In the genomic region with DNA sequence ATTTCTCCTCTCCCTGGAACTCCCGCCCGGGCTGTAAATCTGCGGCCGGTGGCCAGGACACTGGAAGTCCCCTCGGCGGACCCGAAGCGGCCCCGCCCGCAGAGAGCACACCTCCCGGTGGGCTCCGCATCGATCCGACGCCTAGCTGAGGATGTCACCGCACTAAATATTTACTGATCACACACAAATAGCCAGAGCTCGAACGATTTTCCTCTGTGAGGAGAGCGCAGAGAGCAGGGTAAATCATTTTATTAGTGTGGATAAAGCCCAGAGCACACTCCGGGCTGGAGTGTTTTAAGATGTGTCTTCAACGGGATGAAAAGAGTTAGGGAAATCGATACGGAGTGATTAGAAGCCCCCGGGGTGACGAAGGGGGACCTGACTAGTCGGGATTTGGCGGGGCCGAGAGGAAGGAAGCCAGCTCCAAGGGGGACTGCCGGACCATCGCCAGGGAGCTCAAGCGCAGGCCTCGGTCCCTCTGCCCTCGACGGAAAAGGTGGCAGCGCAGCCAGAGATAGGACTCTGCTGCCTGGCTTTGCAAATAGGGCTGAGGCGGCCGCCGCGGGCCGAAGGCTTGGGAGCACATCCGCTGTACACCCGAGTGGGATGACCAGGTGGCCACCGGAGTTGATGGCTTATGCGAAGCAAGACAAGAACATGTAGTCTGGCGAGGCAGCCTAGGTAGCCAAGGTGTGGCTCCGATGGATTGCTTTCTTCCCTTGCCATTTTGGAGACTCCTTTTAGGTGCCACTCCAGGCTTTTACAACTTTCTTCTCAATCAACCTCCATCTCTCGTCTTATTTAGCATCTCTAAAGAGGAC, we compare ENCODE assay signal across 8 mouse cellular contexts. TPM values are rescaled to one million over a fixed set of nuclear protein-coding genes. Genes with fewer than 3 reads are reported as not detected.
DNase-seq lines count a peak whose midpoint lies in the region; ATAC-seq and TF ChIP-seq lines count a peak whose summit lies in the region.

No protein-coding gene starts in this region.

- peak overlapping the region; percentile 60 for H3K4me3 ChIP-seq in E14TG2a.4 (replicated peaks; ENCODE audit: low read length)
- H3K4me3 ChIP-seq in heart, embryonic 15.5 days: peak overlapping the region; percentile 46
- H3K4me3 ChIP-seq in midbrain, embryonic 13.5 days (replicated peaks): peak overlapping the region; percentile 54

- no peaks in the 10 kb centered on the region for H3K36me3 ChIP-seq in E14TG2a.4 (ENCODE audit: insufficient read depth, low read length)
- H3K36me3 ChIP-seq in heart, embryonic 15.5 days: no peaks in the 10 kb centered on the region
- H3K36me3 ChIP-seq in midbrain, embryonic 13.5 days: no peaks in the 10 kb centered on the region

- DNase-seq in adrenal gland, postnatal 25 days: peak; percentile 45
- peak; percentile 72 for DNase-seq in kidney, postnatal 10 days
- no peak for DNase-seq in right cerebral cortex, adult 18-20 months

- peaks cover 74% of the 10 kb centered on the region for H3K27me3 ChIP-seq in E14TG2a.4 (ENCODE audit: insufficient read depth, low read length)
- peaks cover 66% of the 10 kb centered on the region for H3K27me3 ChIP-seq in heart, embryonic 15.5 days
- H3K27me3 ChIP-seq in midbrain, embryonic 13.5 days: peaks cover 75% of the 10 kb centered on the region

- WGBS in heart, embryonic 15.5 days: 3% methylated on average over 47 of the region's 47 CpGs
- WGBS in midbrain, embryonic 13.5 days: under 1% methylated on average over 47 of the region's 47 CpGs

- H3K9ac ChIP-seq in heart, embryonic 15.5 days: peak overlapping the region; percentile 43
- peak overlapping the region; percentile 85 for H3K9ac ChIP-seq in midbrain, embryonic 13.5 days (replicated peaks)

- ATAC-seq in heart, embryonic 15.5 days (replicated peaks; ENCODE audit: insufficient number of reproducible peaks, insufficient read depth, low FRiP score, low read depth): no peak
- 0 out of 2 replicates have a peak, but pooled peaks have one; percentile 24 for ATAC-seq in midbrain, embryonic 13.5 days
- ATAC-seq in megakaryocyte-erythroid progenitor cell, adult 5-6 weeks (replicated peaks; ENCODE audit: low FRiP score, low TSS enrichment, poor library complexity, severe bottlenecking): no peak
- no peak for ATAC-seq in cerebellum, adult (ENCODE audit: insufficient number of reproducible peaks, low FRiP score, low TSS enrichment)

- H3K4me2 ChIP-seq in heart, embryonic 15.5 days: peak overlapping the region; percentile 64
- H3K4me2 ChIP-seq in midbrain, embryonic 13.5 days (replicated peaks): peak overlapping the region; percentile 59

- peaks cover 45% of the 10 kb centered on the region for H3K4me1 ChIP-seq in E14TG2a.4 (replicated peaks; ENCODE audit: low read depth, low read length)
- H3K4me1 ChIP-seq in heart, embryonic 15.5 days (replicated peaks): peaks cover 16% of the 10 kb centered on the region
- H3K4me1 ChIP-seq in midbrain, embryonic 13.5 days (replicated peaks): peaks cover 20% of the 10 kb centered on the region

- H3K9me3 ChIP-seq in E14TG2a.4 (ENCODE audit: low read length): no peaks in the 10 kb centered on the region
- H3K9me3 ChIP-seq in heart, embryonic 15.5 days (replicated peaks): no peaks in the 10 kb centered on the region
- no peaks in the 10 kb centered on the region for H3K9me3 ChIP-seq in midbrain, embryonic 13.5 days

- no peak for TF ChIP-seq CTCF in E14TG2a.4 (conservative IDR thresholded peaks at IDR 0.05; ENCODE audit: low read length)

- H3K27ac ChIP-seq in heart, embryonic 15.5 days: peak overlapping the region; percentile 6; the same call in 1 of the 2 replicates
- H3K27ac ChIP-seq in midbrain, embryonic 13.5 days: peak overlapping the region; percentile 87

RNA-seq across cellular contexts. Expression of a gene that starts 3.4 kb away (rescaled TPM):
- 101 and 117 TPM in 2 replicates for total RNA-seq in adrenal gland, postnatal 25 days (2021)
- polyA plus RNA-seq in heart, embryonic 15.5 days (2015; fragmentation: Nextera tagmentation; extraction: Ambion mirVana): 25.1 and 27.6 TPM in 2 replicates
- polyA plus RNA-seq in midbrain, embryonic 13.5 days (2015; fragmentation: Nextera tagmentation; extraction: Ambion mirVana): 132 and 143 TPM in 2 replicates
- total RNA-seq in megakaryocyte-erythroid progenitor cell, adult 5-6 weeks (2014; fragmentation: Nextera tagmentation): not detected in 2 replicates
- not detected in 2 replicates for total RNA-seq in megakaryocyte-erythroid progenitor cell, adult 5-6 weeks (2017)

Comparison
In these comparisons a context has a peak if more than half of its experiments do, and no peak if none do; other contexts are left out.
1. RNA of a gene that starts 3.4 kb away (total RNA-seq): 101 to 117 TPM in adrenal gland, postnatal 25 days; not detected in megakaryocyte-erythroid progenitor cell, adult 5-6 weeks; every median in the first group is over 100 times any median in the second.
2. Peak in every context shown above with its lines, with median percentiles within 50 percentile points of each other: H3K4me3 ChIP-seq.